Mouse (Mus musculus) forebrain, embryonic 13.5 days (tissue): ENCODE data around the gene Gm3183. TPM values are rescaled to one million over a fixed set of nuclear protein-coding genes. Genes with fewer than 3 reads are reported as not detected.
"Not testable (repeated sequence)": the region's sequence is repeated elsewhere in the genome, so short reads cannot be mapped to it uniquely, and the experiment has no call there.

ENCODE experiments used
- ATAC-seq: fragments of 200-750 bp; cut with Nextera tagmentation; 2 replicates; pipeline ENCODE4 v1.8.0; 2017
- H3K27ac ChIP-seq: fragments of 300-500 bp; sonication (generic); 2 replicates; pipeline ENCODE4 v1.5.1; 2015; ENCODE audit warnings: inconsistent platforms, mild to moderate bottlenecking, moderate library complexity
- H3K27me3 ChIP-seq: fragments of 300-500 bp; sonication (generic); 2 replicates; pipeline ENCODE4 v1.6.1; 2015; ENCODE audit warnings: mild to moderate bottlenecking, inconsistent platforms
- H3K36me3 ChIP-seq: fragments of 300-500 bp; sonication (generic); 2 replicates; pipeline ENCODE4 v1.6.1; 2015; ENCODE audit warnings: mild to moderate bottlenecking, inconsistent platforms; ENCODE audit not compliant: poor library complexity, severe bottlenecking
- H3K4me1 ChIP-seq: fragments of 300-500 bp; sonication (generic); 2 replicates; pipeline ENCODE4 v1.6.1; 2015; ENCODE audit warnings: inconsistent platforms
- H3K4me2 ChIP-seq: fragments of 300-500 bp; sonication (generic); 2 replicates; pipeline ENCODE4 v1.6.1; 2015; ENCODE audit warnings: inconsistent platforms, mild to moderate bottlenecking, moderate library complexity
- H3K4me3 ChIP-seq: fragments of 300-500 bp; sonication (generic); 2 replicates; pipeline ENCODE4 v1.5.1; 2015; ENCODE audit warnings: mild to moderate bottlenecking, inconsistent platforms
- H3K9ac ChIP-seq: fragments of 300-500 bp; sonication (generic); 2 replicates; pipeline ENCODE4 v1.6.1; 2015; ENCODE audit warnings: mild to moderate bottlenecking, inconsistent platforms
- H3K9me3 ChIP-seq: fragments of 300-500 bp; sonication (generic); replicated peaks from 2 replicates; pipeline ENCODE4 v1.6.1; 2016; ENCODE audit warnings: inconsistent platforms
- WGBS: fragments of 180-500 bp; shearing (Covaris S2); methylation state at CpG from one replicate; pipeline ENCODE4 v1.1.7; 2015; 5-methylcytosine and 5-hydroxymethylcytosine counted together
- polyA plus RNA-seq: library from polyadenylated mRNA; unstranded; fragments of >200 nt; fragmentation: Nextera tagmentation; extraction: Ambion mirVana; gene quantifications from 2 replicates; pipeline ENCODE4 v1.2.1, GENCODE M21; 2015

Gene Gm3183
- not detected in 2 replicates for polyA plus RNA-seq

DNA sequence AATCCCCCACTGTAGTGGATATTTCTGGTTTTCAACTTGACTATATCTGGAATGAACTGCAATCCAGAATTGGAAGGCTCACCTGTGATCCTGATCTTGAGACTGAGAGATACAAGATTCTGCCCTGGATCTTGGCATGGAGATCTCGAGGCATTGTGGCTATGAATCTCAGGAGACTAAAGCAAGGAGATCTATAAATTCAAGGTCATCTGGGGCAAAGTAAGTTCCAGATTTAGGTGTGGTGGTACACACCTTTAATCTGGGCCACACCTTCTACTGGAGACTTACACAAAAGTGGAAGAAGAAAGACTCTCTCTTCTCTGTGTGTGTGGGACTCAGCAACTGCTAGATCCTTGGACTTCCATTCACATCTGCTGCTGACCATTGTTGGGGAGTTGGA is at the start of gene Gm3183:
Gene Gm3183, plus strand, starts transcription at position 301 of the 400 bp plus-strand sequence.
- not testable (repeated sequence) for H3K9ac ChIP-seq, H3K4me3 ChIP-seq, H3K9me3 ChIP-seq, H3K27me3 ChIP-seq, H3K4me1 ChIP-seq, H3K4me2 ChIP-seq, H3K27ac ChIP-seq, ATAC-seq, H3K36me3 ChIP-seq
- WGBS = no CpG with 5 or more reads among the region's 1 CpGs

Other genes with a start within 250 kb of the Gm3183 start
- not detected in 2 replicates for gene Gm3147, start 249.1 kb upstream of the Gm3183 start, polyA plus RNA-seq
- gene Gm6509, start 241.5 kb upstream of the Gm3183 start, polyA plus RNA-seq = not detected in 2 replicates
- not detected in 2 replicates for gene Gm6205, start 217.1 kb upstream of the Gm3183 start, polyA plus RNA-seq
- not detected in 2 replicates for gene Gm6367, start 123.2 kb downstream of the Gm3183 start, polyA plus RNA-seq
- gene Gm7942, start 241.5 kb downstream of the Gm3183 start, polyA plus RNA-seq = not detected in 2 replicates